Mouse (Mus musculus) testis, postnatal 14 days (tissue): ENCODE data around the gene Rbbp5.
A peak's percentile ranks its signal among the peaks of the same experiment; 100 is the strongest.

Experiments
- DNase-seq: peaks from one replicate; pipeline ENCODE4 v3.0.0; 2021; ENCODE audit warnings: low spot score

Gene Rbbp5

DNA sequence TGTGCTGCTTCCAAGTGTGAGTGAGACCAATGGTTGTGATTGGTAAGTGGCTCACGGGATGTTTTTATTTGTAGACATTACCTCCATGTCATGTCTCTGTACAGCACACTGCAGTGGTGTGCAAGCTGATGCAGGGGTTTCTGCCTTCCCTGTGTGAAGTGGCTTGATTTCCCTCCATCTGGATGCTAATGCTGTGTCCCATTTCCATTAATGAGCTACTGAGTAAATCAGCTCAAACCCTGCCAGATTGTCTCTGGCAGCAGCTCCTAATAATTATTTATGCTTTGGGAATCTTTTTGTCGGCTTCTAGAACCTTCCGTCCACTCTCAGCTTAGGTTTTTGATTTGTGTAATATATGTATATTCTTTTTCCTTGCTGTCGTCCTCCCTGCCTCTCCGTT is 28.0 kb downstream of the Rbbp5 start:
- no peak for DNase-seq

DNA sequence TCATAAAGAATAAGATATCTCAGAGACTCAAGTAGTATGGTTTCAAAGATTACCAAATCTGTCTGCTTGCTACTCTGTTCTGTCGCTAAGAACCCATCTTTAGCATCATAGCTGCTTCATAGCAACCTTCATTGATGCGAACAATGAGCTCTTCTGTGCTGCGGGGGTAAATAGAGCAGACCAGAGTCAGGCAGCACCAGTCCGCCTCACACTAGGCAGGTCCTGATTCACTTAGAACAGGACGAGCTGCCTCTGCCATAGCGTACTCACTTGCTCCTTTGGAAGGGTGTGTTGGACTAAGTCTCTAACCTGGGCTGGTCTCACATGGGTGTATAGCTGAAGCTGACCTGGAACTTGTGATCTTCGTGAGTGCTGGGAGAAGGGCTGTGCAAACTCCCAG is 28.9 kb downstream of the Rbbp5 start, which contains the start of gene Tmem81:
Tmem81 (plus strand) TSS at position 173 of the 400 bp plus-strand sequence.
- no peak for DNase-seq

DNA sequence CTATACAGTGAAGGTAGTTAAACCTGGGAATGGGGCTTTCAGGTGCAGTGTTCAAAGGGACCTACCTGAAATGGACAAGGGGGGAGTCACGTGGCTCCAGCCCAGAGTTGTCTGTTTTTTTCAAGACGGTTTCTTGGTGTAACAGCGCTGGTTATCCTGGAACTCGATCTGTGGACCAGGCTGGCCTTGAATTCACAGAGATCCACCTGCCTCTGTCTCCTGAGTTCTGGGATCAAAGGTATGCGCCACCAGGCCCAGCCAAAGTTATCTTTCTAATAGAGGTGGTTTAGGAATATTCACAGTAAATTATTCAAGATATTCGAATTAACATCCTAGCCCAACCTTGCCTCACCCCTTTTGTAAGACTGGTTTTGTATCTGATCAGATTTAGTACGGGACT is 29.5 kb downstream of the Rbbp5 start:
- DNase-seq: no peak

DNA sequence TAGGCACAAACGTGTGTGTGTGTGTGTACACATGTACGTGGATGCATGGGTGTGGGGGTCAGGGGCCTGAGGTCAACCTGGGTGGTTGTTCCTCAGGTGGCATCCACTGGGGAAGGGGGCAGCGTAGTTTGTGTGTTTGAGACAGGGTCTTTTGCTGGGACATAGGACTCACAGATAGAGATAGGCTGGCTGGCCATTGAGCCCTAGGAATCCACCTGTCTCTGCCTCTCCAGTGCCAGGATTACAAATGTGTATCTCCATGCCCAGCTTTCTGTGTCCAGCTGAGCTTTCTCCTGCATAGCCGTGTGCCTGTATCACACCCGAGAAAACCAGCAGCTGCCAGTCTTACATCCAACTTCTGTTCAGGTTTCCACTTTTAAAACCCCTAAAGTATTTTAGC is 32.6 kb downstream of the Rbbp5 start:
- DNase-seq: no peak

DNA sequence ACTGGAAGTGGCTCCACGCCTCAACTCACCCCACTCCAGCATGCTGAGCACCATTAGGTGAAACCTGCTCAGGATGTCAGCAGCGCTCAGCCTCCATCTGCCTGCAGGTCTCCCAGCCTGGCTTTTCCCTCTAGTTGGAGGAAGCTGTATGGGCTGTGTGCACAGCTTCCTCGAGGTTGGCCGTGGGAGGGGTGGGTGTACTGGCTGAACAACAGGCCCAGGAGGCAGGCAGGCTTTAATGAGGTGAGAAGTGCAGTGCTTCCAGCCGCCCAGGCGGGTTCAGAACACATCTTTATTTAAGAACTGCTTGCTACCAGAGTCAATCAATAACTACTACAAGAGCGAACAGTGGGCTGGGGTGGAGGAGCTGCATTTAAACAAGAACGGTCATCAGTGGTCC is 34.4 kb downstream of the Rbbp5 start:
- DNase-seq: no peak

DNA sequence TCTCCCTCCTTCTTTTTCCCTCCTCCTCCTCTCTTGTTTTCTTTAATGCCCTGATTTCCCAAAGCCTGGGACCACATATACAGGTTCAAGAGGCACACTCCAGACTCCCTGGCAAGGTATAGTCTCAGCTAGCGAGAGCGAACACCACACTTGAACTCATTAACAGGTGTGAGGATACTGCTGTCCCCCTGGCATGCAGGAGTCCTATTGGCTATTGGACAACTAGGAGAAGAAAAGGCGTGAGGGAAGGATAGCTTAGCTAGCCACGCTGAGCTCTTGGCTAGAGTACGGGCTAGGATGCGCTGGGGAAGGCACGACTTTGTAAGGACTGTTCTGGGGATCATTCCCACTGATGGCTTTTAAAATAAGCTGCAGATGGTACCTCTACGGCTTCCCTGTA is 34.9 kb downstream of the Rbbp5 start:
- DNase-seq: no peak

DNA sequence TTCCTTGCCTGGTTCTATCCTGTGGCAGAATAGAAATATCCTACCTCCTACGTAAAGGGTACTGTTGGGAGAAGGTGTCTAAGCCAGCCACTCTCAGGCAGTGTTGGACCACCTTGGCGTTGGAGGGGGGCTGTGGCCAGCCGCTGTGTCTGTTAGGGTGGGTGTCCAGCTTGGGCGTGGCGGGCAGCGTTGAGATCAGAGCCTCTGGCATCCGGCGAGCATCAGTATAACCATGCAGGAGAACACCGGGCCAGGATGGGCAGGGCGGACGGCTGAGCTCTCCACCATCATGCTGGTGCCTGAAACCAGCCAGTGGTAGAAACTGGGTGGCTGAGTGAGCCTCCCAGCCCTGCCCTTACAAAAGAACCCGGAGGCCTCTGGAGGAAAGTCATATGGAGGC is 38.2 kb downstream of the Rbbp5 start:
- DNase-seq: no peak

DNA sequence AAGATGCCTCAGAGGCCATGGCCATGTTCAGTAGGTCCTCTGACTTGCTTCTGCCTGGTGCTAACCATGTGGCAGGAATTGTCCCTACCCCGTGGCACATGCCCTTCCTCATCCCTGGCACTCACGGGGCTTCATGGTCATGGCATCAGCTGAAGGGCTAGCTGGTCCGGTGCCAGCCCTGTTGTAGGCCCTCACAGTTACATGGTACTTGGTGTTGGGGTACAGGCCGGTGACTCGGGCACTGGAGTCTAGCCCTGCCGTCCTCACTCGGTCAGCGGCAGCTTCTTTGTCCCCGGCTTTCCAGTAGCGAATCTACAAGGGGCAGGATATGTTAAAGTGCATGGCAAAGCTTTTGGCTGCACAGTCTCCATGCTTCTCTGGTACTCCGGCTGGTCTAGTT is 39.6 kb downstream of the Rbbp5 start:
- no peak for DNase-seq

DNA sequence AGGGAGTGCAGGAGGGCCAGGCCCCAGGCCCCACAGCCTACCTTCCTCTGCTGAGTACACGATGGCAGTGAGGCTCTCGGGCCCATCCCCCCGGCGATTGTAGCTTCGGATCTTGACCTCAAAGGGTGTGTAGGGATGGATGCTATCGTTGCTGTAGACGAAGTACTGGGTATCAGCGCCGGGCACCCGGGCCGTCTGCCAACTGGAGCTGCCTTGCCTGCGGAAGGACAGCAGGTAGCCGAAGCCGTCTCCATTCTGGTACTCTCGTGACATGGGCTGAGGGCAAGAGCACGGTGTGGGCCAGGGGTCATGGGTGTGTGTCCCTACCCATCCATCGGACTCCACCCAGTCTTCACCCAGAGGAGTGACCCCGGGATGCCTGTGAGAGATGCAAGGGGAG is 41.5 kb downstream of the Rbbp5 start:
- DNase-seq: no peak

DNA sequence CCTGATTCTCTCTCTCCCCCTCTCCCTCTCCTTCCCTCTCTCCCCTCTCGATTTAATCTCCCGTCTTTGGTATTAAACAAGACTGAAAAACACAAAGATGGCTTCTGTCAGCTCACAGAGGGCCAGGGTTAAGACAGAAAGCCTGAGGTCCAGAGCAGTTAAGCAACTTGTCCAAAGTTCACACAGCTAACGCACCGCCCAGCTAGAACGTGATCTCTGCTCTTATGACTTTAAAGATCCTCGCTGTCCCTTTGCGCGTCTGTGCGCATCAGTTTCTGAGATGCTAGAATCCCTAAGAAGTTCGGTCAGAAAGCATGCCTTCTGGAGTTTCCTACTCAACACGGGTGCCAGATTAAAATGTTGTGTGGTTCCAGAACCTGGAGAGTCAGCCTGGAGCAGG is 42.6 kb downstream of the Rbbp5 start:
- DNase-seq: no peak

DNA sequence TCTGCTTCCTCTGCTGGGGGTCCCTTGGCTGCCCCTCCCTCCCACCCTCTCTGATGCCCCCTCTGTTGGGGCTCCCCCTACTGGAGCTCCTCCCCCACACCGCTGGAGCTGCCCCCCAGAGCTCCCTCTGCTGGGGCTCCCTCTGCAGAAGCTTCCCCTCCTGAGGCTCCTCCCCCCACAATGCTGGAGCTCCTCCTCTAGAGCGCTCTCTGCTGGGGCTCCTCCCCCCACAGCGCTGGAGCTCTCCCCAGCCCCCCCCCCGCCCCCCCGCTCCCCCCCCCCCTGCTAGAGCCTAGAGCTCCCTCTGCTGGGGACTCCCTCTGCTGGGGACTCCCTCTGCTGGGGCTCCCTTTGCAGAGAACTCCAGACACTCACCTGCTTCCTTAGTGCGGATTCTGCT is 43.6 kb downstream of the Rbbp5 start:
- DNase-seq: peak; percentile 75

DNA sequence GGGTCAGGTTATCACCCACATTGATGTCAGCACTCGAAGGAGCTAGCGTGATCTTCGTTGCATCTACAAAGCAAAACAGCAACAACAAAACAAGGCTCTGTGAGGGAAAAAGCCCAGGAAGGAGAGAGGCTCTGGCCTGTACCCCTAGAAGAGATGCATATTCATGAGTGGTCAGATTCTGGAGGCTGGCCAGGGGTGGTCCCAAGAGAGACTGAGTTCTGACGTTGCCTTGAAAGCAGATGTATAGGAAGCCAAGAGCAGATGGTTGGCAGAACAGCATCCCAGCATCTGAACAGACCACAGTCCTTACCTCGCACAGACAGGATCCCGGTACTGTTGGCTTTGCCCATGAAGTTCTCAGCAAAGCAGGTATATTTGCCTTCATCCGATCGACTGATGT is 45.9 kb downstream of the Rbbp5 start:
- no peak for DNase-seq

DNA sequence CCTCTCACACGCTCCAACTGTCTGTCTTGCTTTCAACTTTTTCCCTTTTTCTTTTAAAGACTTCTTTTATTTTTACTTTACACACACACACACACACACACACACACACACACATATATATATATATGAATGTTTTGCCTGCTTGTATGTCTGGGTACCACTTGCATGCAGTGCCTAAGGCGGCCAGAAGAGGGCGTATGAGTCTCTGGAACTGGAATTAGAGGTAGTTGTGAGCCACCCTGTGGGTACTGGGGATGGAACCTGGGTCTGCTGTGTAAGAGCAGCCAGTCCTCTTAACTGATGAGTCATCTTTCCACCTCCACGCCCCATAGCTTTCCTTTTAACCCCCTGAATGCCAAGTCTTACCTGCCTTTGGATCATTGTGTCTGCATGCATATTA is 46.8 kb downstream of the Rbbp5 start:
- DNase-seq: no peak

DNA sequence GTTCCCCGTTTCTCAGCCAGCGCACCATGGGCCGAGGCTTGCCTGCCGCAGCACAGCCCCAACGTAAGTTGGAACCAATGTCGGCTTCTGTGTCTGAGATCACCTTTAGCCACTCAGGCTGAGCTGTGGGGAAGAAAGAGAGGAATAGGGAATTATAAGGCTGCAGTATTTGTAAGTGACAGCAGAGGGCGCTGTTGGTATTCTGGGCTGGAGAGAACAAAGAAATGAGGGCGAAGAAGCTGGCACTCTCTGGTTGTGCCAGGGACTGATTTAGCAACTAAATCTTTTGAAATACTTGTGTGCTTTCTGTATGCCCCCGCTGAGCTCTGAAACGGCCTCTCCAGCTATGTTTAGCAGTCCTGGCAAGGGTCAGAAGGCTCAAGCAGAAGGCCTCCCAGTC is 48.7 kb downstream of the Rbbp5 start:
- DNase-seq: no peak

DNA sequence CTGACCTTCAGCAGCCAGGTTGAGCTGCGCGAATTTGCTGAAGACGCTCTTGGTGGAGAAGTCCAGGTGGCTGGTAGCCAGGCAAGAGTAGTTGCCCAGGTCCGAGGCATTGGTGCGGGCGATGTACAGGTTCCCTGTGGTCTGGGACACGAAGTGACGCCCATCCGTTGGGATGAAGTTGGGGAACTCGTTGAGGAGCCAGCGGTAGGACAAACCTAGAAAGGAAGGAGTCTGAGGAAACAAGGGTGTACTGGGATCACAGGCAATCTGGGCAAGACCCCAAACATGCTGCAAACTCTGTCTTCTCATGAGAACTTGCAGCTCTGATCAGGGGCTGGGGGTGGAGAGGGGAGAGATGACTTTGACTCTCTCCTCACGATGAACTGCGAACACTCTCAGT is 50.9 kb downstream of the Rbbp5 start:
- no peak for DNase-seq

DNA sequence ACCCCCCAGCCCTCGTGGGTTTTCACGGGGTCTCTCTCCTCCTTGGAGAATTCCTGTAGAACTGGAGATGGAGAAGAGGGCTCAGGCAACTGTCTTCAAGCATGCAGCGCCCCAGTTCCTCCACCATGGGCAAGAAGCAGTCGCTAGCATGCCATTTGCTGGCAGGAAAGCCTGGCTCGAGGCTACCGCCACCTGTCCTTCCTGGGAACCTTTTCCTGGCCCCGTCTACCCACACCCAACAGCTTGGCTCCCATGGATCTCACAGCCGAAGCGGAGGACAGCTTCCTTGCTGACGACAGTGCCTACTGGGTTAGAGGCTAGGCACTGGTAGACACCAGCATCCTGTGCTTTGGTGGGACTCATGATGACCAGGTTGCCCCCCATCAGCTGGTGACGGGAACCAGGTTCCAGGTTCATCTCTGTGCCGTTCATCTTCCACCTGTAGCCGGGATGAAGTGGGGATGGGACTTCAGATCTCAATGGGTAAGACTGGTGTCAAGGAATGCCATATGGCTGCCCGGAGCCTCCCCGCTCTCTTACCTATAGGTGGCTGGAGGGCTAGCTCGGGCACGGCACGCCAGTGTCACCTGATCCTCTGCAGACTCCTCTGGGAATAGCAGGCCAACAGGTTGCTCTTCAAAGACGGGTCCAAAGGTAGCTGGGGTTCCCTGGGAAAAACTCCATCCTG is 51.6 kb downstream of the Rbbp5 start:
- DNase-seq: no peak

DNA sequence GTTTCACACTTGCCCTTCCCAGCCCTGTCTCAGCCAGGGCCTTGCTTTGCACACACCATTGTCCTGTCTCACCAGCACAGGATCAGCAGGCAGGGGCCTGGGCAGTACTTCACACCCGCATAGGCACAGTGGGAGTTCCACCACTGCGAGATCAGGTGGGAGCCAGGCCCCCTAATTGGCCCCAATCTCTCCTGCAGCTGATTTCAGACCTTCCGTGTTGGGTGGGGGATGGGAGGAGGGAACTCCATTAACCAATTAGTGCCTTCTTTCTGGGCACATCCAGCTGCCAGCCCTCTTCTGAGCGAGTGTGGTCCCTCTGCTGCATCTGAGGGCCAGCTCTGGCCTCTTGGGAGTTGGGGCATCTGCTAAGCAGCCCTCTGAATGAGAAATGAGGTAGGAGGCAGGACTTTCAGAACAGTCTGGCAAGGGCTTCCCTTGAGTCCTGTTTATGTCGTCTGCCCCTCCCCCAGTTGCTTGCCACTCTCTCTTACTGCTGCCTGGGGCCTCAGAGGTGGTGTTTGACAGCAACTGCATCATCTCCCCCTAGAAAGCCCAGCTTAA is 53.5 kb downstream of the Rbbp5 start:
- no peak for DNase-seq

DNA sequence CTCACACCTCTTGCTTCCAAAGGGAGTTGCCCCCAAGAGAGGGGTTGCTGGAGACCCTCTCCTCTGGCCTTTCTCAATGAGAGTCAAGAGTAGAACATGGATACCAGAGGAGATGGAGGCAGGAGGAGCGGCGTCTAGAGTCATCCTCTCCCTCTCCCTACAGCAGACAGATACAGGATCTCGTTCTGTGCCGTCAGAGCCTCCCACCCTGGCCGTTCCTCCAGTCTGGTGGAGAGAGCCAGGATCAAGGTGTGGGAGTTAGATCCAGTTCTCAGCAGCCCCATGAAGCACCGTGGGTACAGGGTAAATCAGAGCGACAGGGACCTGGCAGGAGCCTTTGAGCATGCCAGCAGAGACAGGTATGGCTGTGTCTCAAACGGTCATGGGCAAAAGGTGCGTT is 55.4 kb downstream of the Rbbp5 start:
- DNase-seq: no peak

DNA sequence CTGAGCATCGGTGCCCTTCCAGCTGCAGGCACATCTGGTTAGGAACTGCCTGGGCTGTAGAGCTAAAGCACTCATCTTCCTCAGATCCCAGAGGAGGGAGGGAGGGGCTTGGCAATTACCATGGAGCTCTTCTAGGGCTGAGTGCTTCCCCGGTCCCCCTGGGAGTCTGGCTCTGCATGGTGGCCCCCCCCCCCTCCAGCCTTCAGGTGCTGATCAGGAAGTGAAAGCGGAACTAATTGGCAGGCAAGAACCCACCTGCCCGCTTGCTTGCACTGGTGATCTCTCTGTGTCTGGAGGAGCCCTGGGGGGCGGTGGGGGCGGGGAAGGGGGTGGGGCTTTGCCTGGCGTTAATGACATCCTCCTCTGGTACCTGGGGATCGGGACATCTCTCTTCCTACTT is 56.7 kb downstream of the Rbbp5 start:
- no peak for DNase-seq

DNA sequence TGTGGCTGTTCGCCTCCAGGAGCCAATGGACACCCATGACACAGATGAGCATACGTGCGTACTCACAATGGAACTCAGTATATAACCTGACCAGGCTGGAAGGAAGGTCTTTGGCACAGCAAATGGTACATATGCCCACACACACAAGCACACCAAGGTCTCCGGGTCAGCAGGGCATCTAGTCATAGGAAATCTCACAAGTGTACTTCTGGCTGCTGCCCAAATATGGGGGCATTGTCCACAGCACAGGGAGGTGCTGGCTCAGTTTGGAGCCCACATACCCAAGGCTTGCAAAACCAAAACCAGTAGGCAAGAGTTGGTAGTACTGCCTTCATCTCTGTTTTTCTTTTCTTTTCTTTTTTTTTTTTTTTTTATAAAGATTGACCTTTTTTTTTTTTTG is 58.4 kb downstream of the Rbbp5 start:
- DNase-seq: no peak

DNA sequence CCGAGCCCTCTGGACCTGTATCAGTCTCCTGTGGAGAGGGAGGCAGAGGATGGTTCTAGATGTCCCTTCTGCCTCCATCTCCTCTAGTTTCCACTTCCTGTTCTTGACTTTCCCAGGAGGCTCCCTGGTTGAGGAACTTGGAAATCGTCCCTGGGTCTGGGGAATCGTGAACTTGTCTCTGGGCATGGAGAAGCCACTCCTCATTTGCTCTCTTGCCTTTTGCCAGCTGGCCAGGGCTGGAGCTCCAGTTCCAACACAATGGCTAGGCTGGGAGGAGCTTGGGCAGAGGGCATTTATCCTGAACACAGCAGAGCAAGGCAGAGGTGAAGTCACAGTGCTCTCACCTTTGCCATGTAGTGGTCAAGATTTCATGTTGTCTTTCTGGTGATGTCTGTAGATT is 59.3 kb downstream of the Rbbp5 start:
- no peak for DNase-seq

DNA sequence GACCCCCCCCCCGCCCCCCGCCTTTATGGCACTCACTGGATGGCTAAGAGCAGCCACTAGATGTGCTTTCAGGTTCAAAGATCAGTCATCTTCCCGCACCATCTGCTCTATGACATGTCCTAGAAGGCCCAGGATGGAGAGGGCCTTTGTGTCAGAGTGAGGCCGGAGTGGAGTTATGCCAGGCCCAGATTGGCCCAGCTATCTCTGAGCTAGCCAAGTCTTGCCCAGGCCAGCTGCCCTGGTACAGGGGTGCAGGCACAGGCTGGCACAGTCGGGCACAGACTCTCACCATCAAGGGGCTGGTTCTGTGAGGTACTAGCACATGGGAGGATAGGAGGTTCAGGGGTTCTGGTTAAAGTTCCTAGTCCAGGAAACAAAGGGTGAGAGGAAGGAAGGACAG is 60.6 kb downstream of the Rbbp5 start:
- no peak for DNase-seq

DNA sequence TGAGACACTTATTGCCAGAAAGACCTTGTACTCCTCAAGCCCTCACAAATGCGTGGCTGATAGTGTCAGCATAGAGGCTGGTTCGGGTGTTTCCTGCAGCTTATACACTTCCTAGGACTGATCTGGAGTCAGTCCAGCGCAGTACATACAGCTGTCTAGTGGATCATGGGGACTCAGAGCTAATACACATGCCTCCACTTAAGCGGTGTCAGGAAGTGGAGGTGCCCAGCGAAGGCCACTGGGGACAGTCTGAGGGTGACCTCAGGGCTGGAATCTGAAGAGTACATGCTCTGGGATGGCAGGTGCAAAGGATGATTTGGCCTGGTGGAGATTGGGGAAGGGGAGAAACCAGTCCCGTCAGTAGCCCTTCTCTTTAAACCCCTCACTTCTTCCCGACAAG is 63.5 kb downstream of the Rbbp5 start:
- no peak for DNase-seq

DNA sequence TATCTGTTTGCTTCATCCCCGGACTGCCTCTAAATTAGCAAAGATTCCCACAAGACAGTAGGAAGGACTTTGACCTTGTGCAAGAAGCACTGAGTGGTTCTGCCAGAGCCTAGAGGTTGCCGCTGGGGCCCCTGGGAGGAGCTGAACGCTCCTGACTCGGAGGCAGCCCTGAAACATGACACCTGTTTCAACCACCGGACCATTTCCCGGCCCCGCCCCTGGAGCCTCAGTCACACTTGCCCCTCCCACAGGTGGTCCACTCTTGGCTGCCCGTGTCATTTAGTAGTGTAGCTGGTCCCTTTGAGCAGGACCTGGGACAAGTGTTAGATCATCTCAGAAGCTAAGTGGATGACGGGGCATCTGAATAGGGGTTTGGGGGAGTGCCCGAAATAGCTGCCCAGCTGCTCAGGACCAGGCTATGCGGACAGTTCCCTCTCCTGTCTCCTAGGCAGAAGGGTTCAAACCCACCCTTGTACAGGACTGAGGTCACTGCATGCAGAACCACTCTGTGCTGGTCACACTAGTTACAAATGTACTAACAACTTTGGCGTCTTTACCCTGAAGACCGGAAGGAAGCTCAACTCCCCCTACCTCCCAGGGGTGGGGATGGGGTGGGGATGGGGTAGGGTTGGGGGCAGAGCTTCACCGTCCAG is 64.1 kb downstream of the Rbbp5 start:
- DNase-seq: no peak
